Comparison of ENCODE assay signal across 22 mouse cellular contexts in the genomic region with DNA sequence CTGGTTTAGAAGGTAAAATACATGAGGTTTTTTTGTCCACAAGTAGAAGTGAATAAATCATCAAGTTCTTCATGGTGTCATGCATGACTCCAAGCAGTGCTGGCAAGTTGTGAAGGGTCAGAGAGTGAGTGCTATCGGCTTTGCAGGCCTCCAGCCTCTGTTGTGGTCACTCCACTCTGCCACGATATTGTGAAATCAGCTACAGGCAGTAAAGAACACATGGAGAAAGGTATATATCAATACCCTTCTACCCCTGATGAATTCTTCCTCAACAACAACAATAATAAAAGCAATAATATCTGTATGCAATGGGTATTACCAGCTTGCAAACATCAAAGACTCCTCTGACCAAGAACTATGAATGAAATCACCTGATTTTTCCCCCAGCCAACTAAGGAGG.
"Had no signal": no experiment of that assay in that cellular context is flagged by ENCODE, and none has a peak within 500 bp of the region (broad histone marks: within the 10 kb centered on the region; RNA-seq: fewer than 3 reads in every experiment).

No protein-coding gene starts in this region.

- DNase-seq: gastrocnemius, adult 2 months; gastrocnemius, postnatal 10 days; gastrocnemius, postnatal 25 days; heart, adult 18-20 months; heart, postnatal 10 days; heart, postnatal 36 days; kidney, adult 11 months; kidney, adult 2 months; kidney, postnatal 10 days; kidney, postnatal 25 days; kidney, postnatal 4 days had no signal

- H3K4me1 ChIP-seq: hindbrain, embryonic 15.5 days; liver, embryonic 12.5 days had no signal

- H3K36me3 ChIP-seq: hindbrain, embryonic 13.5 days; hindbrain, embryonic 15.5 days; limb, embryonic 15.5 days; liver, embryonic 12.5 days had no signal

- H3K27me3 ChIP-seq: heart, embryonic 12.5 days; hindbrain, embryonic 13.5 days; hindbrain, embryonic 15.5 days; limb, embryonic 13.5 days; limb, embryonic 15.5 days; liver, embryonic 12.5 days had no signal

- H3K27ac ChIP-seq: gastrocnemius, adult 2 months; hindbrain, embryonic 13.5 days; hindbrain, embryonic 15.5 days; hindbrain, postnatal 0 days; layer of hippocampus, adult 2 months; left cerebral cortex, adult 2 months; limb, embryonic 13.5 days; limb, embryonic 15.5 days; liver, embryonic 12.5 days; liver, embryonic 14.5 days had no signal

- H3K9me3 ChIP-seq: heart, embryonic 10.5 days; heart, embryonic 12.5 days; hindbrain, embryonic 13.5 days; hindbrain, embryonic 15.5 days; limb, embryonic 13.5 days; limb, embryonic 15.5 days; liver, embryonic 12.5 days had no signal

- H3K4me3 ChIP-seq: gastrocnemius, adult 2 months; heart, embryonic 10.5 days; heart, embryonic 12.5 days; hindbrain, embryonic 13.5 days; hindbrain, embryonic 15.5 days; layer of hippocampus, adult 2 months; left cerebral cortex, adult 2 months; limb, embryonic 13.5 days; limb, embryonic 15.5 days; liver, embryonic 12.5 days had no signal
